Mouse (Mus musculus) telencephalon, adult 2 months (tissue): ENCODE measurements at regions not wholly inside any gene's neighbourhood (a gene's known extent, or its start where the extent isn't known, plus 50 kb on each side); places are given as distances from the start of the nearest gene placed in this dataset.
A peak's percentile ranks its signal among the peaks of the same experiment; 100 is the strongest.

ENCODE experiments used
- DNase-seq: peaks from one replicate; pipeline ENCODE4 v3.0.0-alpha.2; 2011; ENCODE audit warnings: low read depth, low spot score

- no peak for DNase-seq
These were observed 142.0 kb upstream of the Tut7 start for GRCm38 (mm10) chr13:59964981-59965380.

GRCm38 (mm10) chr13:59962676-59963664 lies 140.0 kb upstream of the Tut7 start:
- no peak for DNase-seq

GRCm38 (mm10) chr13:59956441-59956840 lies 133.5 kb upstream of the Tut7 start:
- DNase-seq: no peak

- DNase-seq: no peak
These were observed 129.9 kb upstream of the Tut7 start for GRCm38 (mm10) chr13:59952809-59953208.

- no peak for DNase-seq
These were observed 129.2 kb upstream of the Tut7 start for GRCm38 (mm10) chr13:59952116-59952515.

- DNase-seq: no peak
These were observed 127.3 kb upstream of the Tut7 start for GRCm38 (mm10) chr13:59950281-59950680.

- no peak for DNase-seq
These were observed 126.5 kb upstream of the Tut7 start for GRCm38 (mm10) chr13:59949471-59949870.

- no peak for DNase-seq
These were observed 125.7 kb upstream of the Tut7 start for GRCm38 (mm10) chr13:59948496-59949138.

GRCm38 (mm10) chr13:59947461-59947860 lies 124.5 kb upstream of the Tut7 start:
- no peak for DNase-seq

GRCm38 (mm10) chr13:59946509-59946908 lies 123.6 kb upstream of the Tut7 start:
- no peak for DNase-seq

GRCm38 (mm10) chr13:59945631-59946030 lies 122.7 kb upstream of the Tut7 start:
- no peak for DNase-seq

GRCm38 (mm10) chr13:59943602-59944140 lies 120.7 kb upstream of the Tut7 start:
- no peak for DNase-seq

- no peak for DNase-seq
These were observed 120.1 kb upstream of the Tut7 start for GRCm38 (mm10) chr13:59943020-59943419.

GRCm38 (mm10) chr13:59941519-59941918 lies 118.6 kb upstream of the Tut7 start:
- DNase-seq: no peak

- DNase-seq: no peak
These were observed 117.7 kb upstream of the Tut7 start for GRCm38 (mm10) chr13:59940414-59941205.

GRCm38 (mm10) chr13:59939886-59940285 lies 116.9 kb upstream of the Tut7 start:
- no peak for DNase-seq

- no peak for DNase-seq
These were observed 114.2 kb upstream of the Tut7 start for GRCm38 (mm10) chr13:59937147-59937546.

- peak; percentile 53 for DNase-seq
These were observed 111.6 kb upstream of the Tut7 start for GRCm38 (mm10) chr13:59934556-59934955.

GRCm38 (mm10) chr13:59934093-59934492 lies 111.1 kb upstream of the Tut7 start:
- no peak for DNase-seq

GRCm38 (mm10) chr13:59927379-59928111 lies 104.6 kb upstream of the Tut7 start:
- DNase-seq: no peak
